Mouse (Mus musculus): ENCODE measurements at regions not wholly inside any gene's neighbourhood (a gene's known extent, or its start where the extent isn't known, plus 50 kb on each side); places are given as distances from the start of the nearest gene placed in this dataset.

- TF ChIP-seq CTCF (IDR thresholded peaks at IDR 0.05; ENCODE audit: insufficient read depth, low read depth, low read length) (no peak), POLR2A (IDR thresholded peaks at IDR 0.05; ENCODE audit: insufficient read depth, low read depth, low read length) (no peak)
Measured at GRCm38 (mm10) chr1:77202948-77203347, 311.9 kb downstream of the Epha4 start.

Data from olfactory bulb, adult 2 months (tissue).